Mouse (Mus musculus) induced T-regulatory cell, adult 2 months (primary cell): ENCODE data around the gene Tmem190.
"Not testable (repeated sequence)": the region's sequence is repeated elsewhere in the genome, so short reads cannot be mapped to it uniquely, and the experiment has no call there.

Experiments used
- DNase-seq: peaks from one replicate; pipeline ENCODE4 v3.0.0-alpha.2; 2012; ENCODE audit warnings: low read depth

Gene Tmem190

GRCm38 (mm10) chr7:4813105-4813791, 30.5 kb downstream of the Tmem190 start:
- DNase-seq: peak; percentile 48

GRCm38 (mm10) chr7:4816559-4816958, 33.8 kb downstream of the Tmem190 start:
- no peak for DNase-seq

- DNase-seq: not testable (repeated sequence)
Measured at GRCm38 (mm10) chr7:4820925-4821324, 38.2 kb downstream of the Tmem190 start.

GRCm38 (mm10) chr7:4821690-4822089, 39.0 kb downstream of the Tmem190 start:
- no peak for DNase-seq

- no peak for DNase-seq
Measured at GRCm38 (mm10) chr7:4822162-4822907, 39.6 kb downstream of the Tmem190 start.

GRCm38 (mm10) chr7:4825365-4825764, 42.6 kb downstream of the Tmem190 start:
- no peak for DNase-seq

GRCm38 (mm10) chr7:4830476-4830875, 47.7 kb downstream of the Tmem190 start:
- DNase-seq: no peak
